Mouse (Mus musculus) lung, adult 2 months (tissue): ENCODE data around the gene Tagap1.
"Not testable (repeated sequence)": the region's sequence is repeated elsewhere in the genome, so short reads cannot be mapped to it uniquely, and the experiment has no call there.

Source experiments
- CTCF ChIP-seq: fragments of 200-500 bp; IDR thresholded peaks from 2 replicates; pipeline ENCODE4 v1.5.1; 2011; ENCODE audit warnings: mild to moderate bottlenecking, low read length, control low read depth; ENCODE audit not compliant: insufficient read depth
- POLR2A ChIP-seq: fragments of 200-500 bp; IDR thresholded peaks from 2 replicates; pipeline ENCODE4 v1.6.1; 2011; ENCODE audit warnings: low read depth, mild to moderate bottlenecking, control low read depth, low read length, borderline replicate concordance; ENCODE audit errors: extremely low read depth

GRCm38 (mm10) chr17:6996826-6997225 lies 35.9 kb upstream of the Tagap1 start:
- TF ChIP-seq CTCF, POLR2A: not testable (repeated sequence)
